Mouse (Mus musculus) testis, adult 2 months (tissue): ENCODE measurements around the gene Hbs1l.

Experiments used
- CTCF ChIP-seq: fragments of 200-500 bp; IDR thresholded peaks from 2 replicates; pipeline ENCODE4 v1.5.1; 2012; ENCODE audit warnings: low read depth, mild to moderate bottlenecking, inconsistent platforms, low read length, moderate library complexity; ENCODE audit not compliant: control insufficient read depth, insufficient read depth, insufficient replicate concordance
- POLR2A ChIP-seq: fragments of 200-500 bp; IDR thresholded peaks from 2 replicates; pipeline ENCODE4 v1.6.1; 2012; ENCODE audit warnings: low read depth, mild to moderate bottlenecking, inconsistent platforms, low read length, moderate library complexity; ENCODE audit not compliant: control insufficient read depth

DNA sequence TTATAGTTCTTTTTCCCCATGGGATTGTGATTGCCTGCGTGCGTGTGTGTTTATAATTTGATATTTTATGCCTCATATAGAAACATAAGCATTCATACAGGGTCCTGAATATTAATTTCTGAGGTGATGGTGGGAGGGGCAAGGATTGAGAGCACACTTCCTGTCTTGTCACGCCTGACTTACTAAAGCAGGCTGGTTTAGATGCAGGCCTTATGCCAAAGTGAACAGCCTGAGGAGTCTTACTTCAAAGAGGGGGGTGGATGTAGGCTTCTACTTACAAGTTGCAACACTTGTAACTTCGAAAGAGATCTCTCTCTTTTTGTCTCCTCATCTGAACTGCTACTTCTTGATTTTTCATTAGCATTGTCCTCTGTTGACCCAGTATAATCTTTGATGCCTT, 18.0 kb downstream of the Hbs1l start:
- no peak for TF ChIP-seq CTCF
- no peak for TF ChIP-seq POLR2A
